10 mouse cellular contexts compared by ENCODE assay signal in genomic region chr14:47646696-47647516, GRCm38 (mm10).
DNase-seq lines count a peak whose midpoint lies in the region.
"Had no signal": no experiment of that assay in that cellular context is flagged by ENCODE, and none has a peak within 500 bp of the region (broad histone marks: within the 10 kb centered on the region; RNA-seq: fewer than 3 reads in every experiment).

No protein-coding gene starts in this region.

- peak; percentile 61 for DNase-seq in heart, adult 11 months
- DNase-seq in heart, adult 9 months (ENCODE audit: low spot score in 2 of 2): no peak
- peak; percentile 70 for DNase-seq in ES-CJ7 (ENCODE audit: low read depth, low spot score)
- DNase-seq in MEL-GATA-1-ER (ENCODE audit: extremely low read depth, low read depth): peak; percentile 62
- peak; percentile 17 for DNase-seq in c-Kit-positive CD71-negative TER-119-negative erythroid progenitor cells, embryonic 14.5 days (ENCODE audit: low read depth)
- no peak for DNase-seq in kidney, adult 11 months
- DNase-seq in neural tube, embryonic 10.5 days (ENCODE audit: extremely low spot score, low spot score): no peak
- DNase-seq: cerebellum, adult 18-20 months; cerebellum, postnatal 10 days; forebrain, postnatal 0 days had no signal

Comparison
In these comparisons a context has a peak if more than half of its experiments do, and no peak if none do; other contexts are left out.
1. DNase-seq: peak in heart, adult 11 months (single experiment), ES-CJ7 (single experiment), MEL-GATA-1-ER (single experiment) and c-Kit-positive CD71-negative TER-119-negative erythroid progenitor cells, embryonic 14.5 days (single experiment); none in heart, adult 9 months (0 of 2), kidney, adult 11 months (single experiment) and neural tube, embryonic 10.5 days (single experiment).